ENCODE assay signal across 12 mouse cellular contexts in genomic region chr14:27695781-27696180, GRCm38 (mm10).
DNase-seq lines count a peak whose midpoint lies in the region; ATAC-seq lines count a peak whose summit lies in the region.
"Had no signal": no experiment of that assay in that cellular context is flagged by ENCODE, and none has a peak within 500 bp of the region (broad histone marks: within the 10 kb centered on the region; RNA-seq: fewer than 3 reads in every experiment).

No protein-coding gene starts in this region.

- H3K4me3 ChIP-seq in hindbrain, embryonic 16.5 days (ENCODE audit: low read length), result no peak overlapping the region
- no peak overlapping the region for H3K4me3 ChIP-seq in hindbrain, embryonic 10.5 days
- H3K4me3 ChIP-seq: embryonic facial prominence, embryonic 15.5 days had no signal

- no peaks in the 10 kb centered on the region for H3K4me1 ChIP-seq in hindbrain, embryonic 16.5 days (ENCODE audit: control insufficient read depth, insufficient read depth, low read depth, low read length)
- no peaks in the 10 kb centered on the region for H3K4me1 ChIP-seq in hindbrain, embryonic 10.5 days (replicated peaks)
- H3K4me1 ChIP-seq: embryonic facial prominence, embryonic 15.5 days had no signal

- no peak overlapping the region for H3K9ac ChIP-seq in hindbrain, embryonic 16.5 days (ENCODE audit: low read depth, low read length)
- H3K9ac ChIP-seq: embryonic facial prominence, embryonic 15.5 days; lung, embryonic 14.5 days had no signal

- ATAC-seq in hindbrain, embryonic 16.5 days, result peak; percentile 71; the same call in 1 of the 2 replicates
- ATAC-seq: inflammation-experienced regulatory T-cells, adult 6 months had no signal

- no peaks in the 10 kb centered on the region for H3K27me3 ChIP-seq in hindbrain, embryonic 16.5 days (replicated peaks; ENCODE audit: control insufficient read depth, insufficient read depth, low read length)
- H3K27me3 ChIP-seq in hindbrain, embryonic 10.5 days (ENCODE audit: insufficient read depth, poor library complexity, severe bottlenecking), result no peaks in the 10 kb centered on the region
- H3K27me3 ChIP-seq: embryonic facial prominence, embryonic 15.5 days had no signal

- H3K27ac ChIP-seq in hindbrain, embryonic 16.5 days (ENCODE audit: low read depth, low read length), result no peak overlapping the region; the same call in 1 of the 2 replicates
- H3K27ac ChIP-seq in hindbrain, embryonic 10.5 days, result no peak overlapping the region
- H3K27ac ChIP-seq: embryonic facial prominence, embryonic 15.5 days had no signal

- H3K9me3 ChIP-seq in hindbrain, embryonic 16.5 days (ENCODE audit: control insufficient read depth, low read length), result no peaks in the 10 kb centered on the region
- H3K9me3 ChIP-seq in hindbrain, embryonic 10.5 days, result no peaks in the 10 kb centered on the region
- H3K9me3 ChIP-seq: embryonic facial prominence, embryonic 15.5 days had no signal

- H3K4me2 ChIP-seq in hindbrain, embryonic 16.5 days (ENCODE audit: low read length), result no peak overlapping the region
- H3K4me2 ChIP-seq: embryonic facial prominence, embryonic 15.5 days; lung, embryonic 14.5 days had no signal

- H3K36me3 ChIP-seq in hindbrain, embryonic 16.5 days (ENCODE audit: control insufficient read depth, insufficient read depth, low read length), result no peaks in the 10 kb centered on the region
- no peaks in the 10 kb centered on the region for H3K36me3 ChIP-seq in hindbrain, embryonic 10.5 days
- H3K36me3 ChIP-seq: embryonic facial prominence, embryonic 15.5 days had no signal

- WGBS in hindbrain, embryonic 16.5 days, result 58% methylated on average over 7 of the region's 7 CpGs
- WGBS in hindbrain, embryonic 10.5 days, result 93% methylated on average over 7 of the region's 7 CpGs

- DNase-seq in hindbrain, embryonic 10.5 days (ENCODE audit: low spot score), result no peak
- DNase-seq in Muller cell, postnatal 12 days (ENCODE audit: inconsistent ontology term), result peak; percentile 83
- DNase-seq in brain, embryonic 18.5 days (ENCODE audit: low read depth, low spot score), result peak; percentile 28
- peak; percentile 97 for DNase-seq in cerebellum, postnatal 14 days
- no peak for DNase-seq in thymus, postnatal 10 days (ENCODE audit: low spot score in 2 of 2)
- DNase-seq in kidney, postnatal 36 days, result no peak
- DNase-seq: heart, adult 18-20 months; liver; lung, embryonic 14.5 days had no signal

Comparison
In these comparisons a context has a peak if more than half of its experiments do, and no peak if none do; other contexts are left out.
1. DNase-seq: peak in Muller cell, postnatal 12 days (single experiment), brain, embryonic 18.5 days (single experiment) and cerebellum, postnatal 14 days (2 of 2); none in hindbrain, embryonic 10.5 days (single experiment), thymus, postnatal 10 days (0 of 2) and kidney, postnatal 36 days (0 of 2).